Mouse (Mus musculus) forebrain, embryonic 16.5 days (tissue): ENCODE results near the gene Ankrd10. TPM values are rescaled to one million over a fixed set of nuclear protein-coding genes. Genes with fewer than 3 reads are reported as not detected.

ENCODE experiments used
- ATAC-seq: fragments of 200-750 bp; cut with Nextera tagmentation; 2 replicates; pipeline ENCODE4 v1.8.0; 2017; ENCODE audit warnings: mild to moderate bottlenecking, moderate library complexity
- H3K27ac ChIP-seq: fragments of 300-500 bp; sonication (generic); 2 replicates; pipeline ENCODE4 v1.5.1; 2014; ENCODE audit warnings: low read length, control low read depth
- H3K27me3 ChIP-seq: fragments of 300-500 bp; sonication (generic); replicated peaks from 2 replicates; pipeline ENCODE4 v1.6.1; 2014; ENCODE audit warnings: low read length; ENCODE audit not compliant: control insufficient read depth, insufficient read depth
- H3K36me3 ChIP-seq: fragments of 300-500 bp; sonication (generic); 2 replicates; pipeline ENCODE4 v1.6.1; 2014; ENCODE audit not compliant: control insufficient read depth, insufficient read depth
- H3K4me1 ChIP-seq: fragments of 300-500 bp; sonication (generic); replicated peaks from 2 replicates; pipeline ENCODE4 v1.6.1; 2014; ENCODE audit warnings: low read length; ENCODE audit not compliant: control insufficient read depth, insufficient read depth
- H3K4me2 ChIP-seq: fragments of 300-500 bp; sonication (generic); 2 replicates; pipeline ENCODE4 v1.6.1; 2014; ENCODE audit warnings: mild to moderate bottlenecking, low read length, control low read depth
- H3K4me3 ChIP-seq: fragments of 300-500 bp; sonication (generic); replicated peaks from 2 replicates; pipeline ENCODE4 v1.5.1; 2014; ENCODE audit warnings: mild to moderate bottlenecking, low read length, control low read depth
- H3K9ac ChIP-seq: fragments of 300-500 bp; sonication (generic); replicated peaks from 2 replicates; pipeline ENCODE4 v1.6.1; 2014; ENCODE audit warnings: low read depth, low read length, control low read depth
- H3K9me3 ChIP-seq: fragments of 300-500 bp; sonication (generic); 2 replicates; pipeline ENCODE4 v1.6.1; 2016; ENCODE audit warnings: low read length; ENCODE audit not compliant: control insufficient read depth
- WGBS: fragments of 180-500 bp; shearing (Covaris S2); extraction: QIAGEN DNeasy Blood & Tissue Kit; methylation state at CpG from one replicate; pipeline ENCODE4 v1.1.7; 2014; 5-methylcytosine and 5-hydroxymethylcytosine counted together
- polyA plus RNA-seq: library from polyadenylated mRNA; unstranded; fragments of >200 nt; fragmentation: Nextera tagmentation; extraction: Ambion mirVana; gene quantifications from 2 replicates; pipeline ENCODE4 v1.2.1, GENCODE M21; 2015

Ankrd10 gene
- polyA plus RNA-seq, 1 experiment from 2014 or later, result 126 TPM

- no peak for ATAC-seq
- WGBS, result 54% methylated on average over 13 of the region's 13 CpGs
- H3K4me2 ChIP-seq, result no peak overlapping the region
- H3K4me1 ChIP-seq, result no peaks in the 10 kb centered on the region
- H3K27ac ChIP-seq, result no peak overlapping the region
- H3K9ac ChIP-seq, result no peak overlapping the region
- no peak overlapping the region for H3K4me3 ChIP-seq
- no peaks in the 10 kb centered on the region for H3K27me3 ChIP-seq
- H3K36me3 ChIP-seq, result no peaks in the 10 kb centered on the region
- H3K9me3 ChIP-seq, result no peaks in the 10 kb centered on the region
These were observed 43.3 kb downstream of the Ankrd10 start for GRCm38 (mm10) chr8:11592296-11592695.

GRCm38 (mm10) chr8:11591837-11592236 lies 43.7 kb downstream of the Ankrd10 start:
- H3K4me2 ChIP-seq, result no peak overlapping the region
- no peak for ATAC-seq
- H3K27ac ChIP-seq, result no peak overlapping the region
- no peaks in the 10 kb centered on the region for H3K27me3 ChIP-seq
- H3K9ac ChIP-seq, result no peak overlapping the region
- H3K36me3 ChIP-seq, result no peaks in the 10 kb centered on the region
- WGBS, result 90% methylated on average over 4 of the region's 4 CpGs
- H3K4me1 ChIP-seq, result no peaks in the 10 kb centered on the region
- no peak overlapping the region for H3K4me3 ChIP-seq
- no peaks in the 10 kb centered on the region for H3K9me3 ChIP-seq

- no peak overlapping the region for H3K4me2 ChIP-seq
- ATAC-seq, result no peak
- no peaks in the 10 kb centered on the region for H3K4me1 ChIP-seq
- no peak overlapping the region for H3K27ac ChIP-seq
- no peaks in the 10 kb centered on the region for H3K36me3 ChIP-seq
- H3K27me3 ChIP-seq, result no peaks in the 10 kb centered on the region
- H3K9me3 ChIP-seq, result peaks cover 4% of the 10 kb centered on the region; the same call in 1 of the 2 replicates
- no peak overlapping the region for H3K9ac ChIP-seq
- H3K4me3 ChIP-seq, result no peak overlapping the region
- WGBS, result 79% methylated on average over 2 of the region's 2 CpGs
These were observed 49.2 kb downstream of the Ankrd10 start for GRCm38 (mm10) chr8:11586374-11586745.

GRCm38 (mm10) chr8:11585513-11586373 lies 49.8 kb downstream of the Ankrd10 start:
- Histone ChIP-seq H3K36me3 (no peaks in the 10 kb centered on the region), H3K4me2 (no peak overlapping the region), H3K9ac (no peak overlapping the region), H3K4me3 (no peak overlapping the region), H3K27ac (no peak overlapping the region), H3K4me1 (no peaks in the 10 kb centered on the region), H3K9me3 (peaks cover 4% of the 10 kb centered on the region; the same call in 1 of the 2 replicates), H3K27me3 (no peaks in the 10 kb centered on the region)
- WGBS, result 89% methylated on average over 21 of the region's 21 CpGs
- no peak for ATAC-seq

- Histone ChIP-seq H3K4me3 (no peak overlapping the region), H3K4me1 (no peaks in the 10 kb centered on the region), H3K36me3 (no peaks in the 10 kb centered on the region), H3K27me3 (no peaks in the 10 kb centered on the region), H3K9ac (no peak overlapping the region), H3K9me3 (no peaks in the 10 kb centered on the region), H3K27ac (no peak overlapping the region), H3K4me2 (no peak overlapping the region)
- 50% methylated on average over 16 of the region's 16 CpGs for WGBS
- ATAC-seq, result no peak
These were observed 59.8 kb downstream of the Ankrd10 start for GRCm38 (mm10) chr8:11575604-11576384.

- Histone ChIP-seq H3K9ac (no peak overlapping the region), H3K4me1 (no peaks in the 10 kb centered on the region), H3K4me3 (no peak overlapping the region), H3K4me2 (no peak overlapping the region), H3K9me3 (no peaks in the 10 kb centered on the region), H3K27ac (no peak overlapping the region), H3K36me3 (no peaks in the 10 kb centered on the region), H3K27me3 (no peaks in the 10 kb centered on the region)
- WGBS, result 79% methylated on average over 9 of the region's 9 CpGs
- no peak for ATAC-seq
These were observed 60.5 kb downstream of the Ankrd10 start for GRCm38 (mm10) chr8:11574911-11575603.

GRCm38 (mm10) chr8:11572428-11572827 lies 63.1 kb downstream of the Ankrd10 start:
- H3K27me3 ChIP-seq, result no peaks in the 10 kb centered on the region
- no peak overlapping the region for H3K27ac ChIP-seq
- H3K9ac ChIP-seq, result no peak overlapping the region
- H3K9me3 ChIP-seq, result no peaks in the 10 kb centered on the region
- ATAC-seq, result no peak
- H3K4me1 ChIP-seq, result no peaks in the 10 kb centered on the region
- no peak overlapping the region for H3K4me3 ChIP-seq
- no peak overlapping the region for H3K4me2 ChIP-seq
- no peaks in the 10 kb centered on the region for H3K36me3 ChIP-seq
- 82% methylated on average over 6 of the region's 6 CpGs for WGBS

- H3K4me3 ChIP-seq, result no peak overlapping the region
- H3K9me3 ChIP-seq, result no peaks in the 10 kb centered on the region
- no peak overlapping the region for H3K9ac ChIP-seq
- H3K27ac ChIP-seq, result no peak overlapping the region
- H3K27me3 ChIP-seq, result no peaks in the 10 kb centered on the region
- H3K4me1 ChIP-seq, result no peaks in the 10 kb centered on the region
- peaks cover 2% of the 10 kb centered on the region for H3K36me3 ChIP-seq
- WGBS, result 91% methylated on average over 10 of the region's 10 CpGs
- H3K4me2 ChIP-seq, result no peak overlapping the region
- ATAC-seq, result no peak
These were observed 63.6 kb downstream of the Ankrd10 start for GRCm38 (mm10) chr8:11571950-11572349.

- ATAC-seq, result no peak
- Histone ChIP-seq H3K27ac (no peak overlapping the region), H3K4me2 (no peak overlapping the region), H3K4me3 (no peak overlapping the region), H3K4me1 (no peaks in the 10 kb centered on the region), H3K27me3 (no peaks in the 10 kb centered on the region), H3K9me3 (no peaks in the 10 kb centered on the region), H3K9ac (no peak overlapping the region), H3K36me3 (peaks cover 7% of the 10 kb centered on the region)
- 95% methylated on average over 4 of the region's 4 CpGs for WGBS
These were observed 64.8 kb downstream of the Ankrd10 start for GRCm38 (mm10) chr8:11570742-11571141.
